Mouse (Mus musculus) Patski (cell line): ENCODE results near the gene Ppp1r18. TPM values are rescaled to one million over a fixed set of nuclear protein-coding genes. Genes with fewer than 3 reads are reported as not detected.

Source experiments
- ATAC-seq: fragments of 100-300 bp; one replicate; pipeline ENCODE4 v1.8.0; 2021
- CTCF ChIA-PET: fragments of 350-600 bp; sonication (Branson Sonifier 250); formaldehyde crosslinking; loops from one replicate; lab custom pipeline; 2022; ENCODE audit warnings: inconsistent platforms; lab: Charles Lee
- POLR2A ChIA-PET: fragments of 350-600 bp; sonication (Branson Sonifier 250); formaldehyde crosslinking; loops from one replicate; lab custom pipeline; 2022; ENCODE audit warnings: antibody characterized with exemption, inconsistent platforms; lab: Charles Lee
- DNase-seq: peaks from one replicate; pipeline ENCODE4 v3.0.0-alpha.2; 2011; ENCODE audit warnings: low read depth, low spot score
- H3K27me3 ChIP-seq: fragments of 371-371 bp; one replicate; pipeline ENCODE4 v1.5.1; 2021
- CTCF ChIP-seq: fragments of 100-300 bp; IDR thresholded peaks from one replicate; pipeline ENCODE4 v1.5.1; 2021
- in situ Hi-C: fragments of 300-500 bp; cut with MboI; formaldehyde crosslinking; loops from 3 replicates; pipeline ENCODE4 v1.11.1; 2018; ENCODE audit warnings: low pct_unique_long_range_greater_than_20kb, mixed read lengths
- polyA plus RNA-seq: library from polyadenylated mRNA; unstranded; gene quantifications from one replicate; pipeline ENCODE4 v1.2.3, GENCODE M21; 2021

Ppp1r18 gene
- polyA plus RNA-seq, 1 experiment from 2014 or later: 74.3 TPM

DNA sequence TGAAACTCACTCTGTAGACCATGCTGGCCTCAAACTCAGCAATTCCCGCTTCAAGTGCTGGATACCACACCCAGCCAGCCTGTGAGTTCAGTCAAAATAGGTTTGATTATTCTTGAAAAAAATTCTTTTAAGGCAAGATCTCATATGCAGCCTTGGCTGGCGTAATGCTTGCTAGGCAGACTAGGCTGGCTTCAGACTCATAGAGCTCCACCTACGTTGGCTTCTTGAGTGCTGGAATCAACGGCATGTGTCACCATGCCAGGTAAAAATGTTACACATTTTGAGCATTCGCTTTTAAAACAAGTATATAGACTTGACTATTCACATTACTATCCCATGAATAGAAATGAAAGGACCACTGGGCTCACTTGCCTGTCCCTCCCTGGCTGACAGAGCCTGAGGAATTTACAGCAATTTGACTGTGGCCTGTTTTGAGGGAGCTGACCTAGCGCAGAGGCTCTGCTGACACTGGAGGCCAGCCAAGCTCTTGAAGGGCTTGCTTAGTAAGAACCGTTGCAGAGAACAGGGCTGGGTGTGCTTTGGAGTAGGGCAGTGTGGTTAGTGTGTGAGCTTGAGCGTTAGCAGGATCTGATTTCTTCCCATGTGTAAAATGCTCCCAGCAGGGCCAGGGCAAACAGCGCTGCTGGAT, 38.1 kb downstream of the Ppp1r18 start:
- ATAC-seq (peak; percentile 72), DNase-seq (peak; percentile 68)
- H3K27me3 ChIP-seq: no peaks in the 10 kb centered on the region
- ChIA-PET POLR2A (interaction anchor here (1.1 to 1.2 kb wide), 2 partner anchors 9 to 10 kb away, joined by 3 to 4 read pairs; no protein-coding TSS in a partner anchor), CTCF (interaction anchor here (1.4 kb wide), 1 partner anchor 24 kb away, joined by 5 read pairs; the partner anchor contains the start of gene Dhx16)
- in situ Hi-C loops: loop anchor here (25.0 kb wide), 1 partner anchor 1791 kb away; the partner anchor contains the start of genes Brd2 and H2-DMa
- no peak for TF ChIP-seq CTCF

DNA sequence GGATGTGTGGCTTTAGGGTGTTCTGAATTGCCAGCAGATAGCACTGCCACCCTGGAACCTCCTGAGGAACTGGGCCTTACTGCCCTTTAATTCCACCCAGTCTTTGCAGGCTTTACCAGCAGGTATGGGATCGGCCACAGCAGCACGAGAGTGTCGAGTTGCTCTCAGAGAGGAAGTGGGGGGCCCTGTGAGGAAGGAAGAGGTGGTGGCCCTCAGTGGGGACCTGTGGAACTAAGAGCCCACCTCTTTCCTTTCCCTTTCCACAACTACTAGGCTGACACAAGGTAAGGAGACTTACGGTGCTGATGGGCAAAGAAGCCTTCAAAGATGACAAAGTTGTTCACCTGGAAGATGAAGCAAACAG, 38.6 kb downstream of the Ppp1r18 start:
- no peak for ATAC-seq
- POLR2A ChIA-PET: no interaction called here
- CTCF ChIA-PET: no interaction called here
- no peak for DNase-seq
- in situ Hi-C loops: loop anchor here (25.0 kb wide), 1 partner anchor 1792 kb away; the partner anchor contains the start of genes Brd2 and H2-DMa
- TF ChIP-seq CTCF: no peak
- no peaks in the 10 kb centered on the region for H3K27me3 ChIP-seq

DNA sequence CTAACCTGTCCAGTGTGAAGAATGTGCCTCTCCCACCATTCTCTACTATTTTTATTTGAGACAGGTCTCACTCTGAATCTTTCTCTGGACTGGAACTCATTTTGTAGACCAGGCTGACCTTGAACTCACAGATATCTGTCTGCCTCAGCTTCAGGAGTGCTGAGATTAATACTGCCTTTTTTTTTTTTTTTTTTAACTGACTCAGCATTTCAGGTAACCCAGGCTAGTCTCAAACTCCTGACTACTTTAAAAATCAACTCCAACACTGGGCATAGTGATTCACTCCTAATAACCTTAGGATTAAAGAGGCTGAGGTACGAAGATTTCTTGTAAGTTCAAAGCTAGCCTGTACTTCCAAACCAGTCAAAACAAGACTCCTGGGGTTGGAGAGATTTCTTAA, 40.2 kb downstream of the Ppp1r18 start:
- ChIA-PET POLR2A (no interaction called here), CTCF (interaction anchor here (0.7 to 2.2 kb wide), 2 partner anchors 10 to 32 kb away, joined by 3 to 8 read pairs; partner anchors contain the start of gene Mrps18b)
- no peak for TF ChIP-seq CTCF
- no peak for ATAC-seq
- in situ Hi-C loops: loop anchor here (25.0 kb wide), 1 partner anchor 1793 kb away; the partner anchor contains the start of genes Brd2 and H2-DMa
- no peak for DNase-seq
- H3K27me3 ChIP-seq: no peaks in the 10 kb centered on the region

DNA sequence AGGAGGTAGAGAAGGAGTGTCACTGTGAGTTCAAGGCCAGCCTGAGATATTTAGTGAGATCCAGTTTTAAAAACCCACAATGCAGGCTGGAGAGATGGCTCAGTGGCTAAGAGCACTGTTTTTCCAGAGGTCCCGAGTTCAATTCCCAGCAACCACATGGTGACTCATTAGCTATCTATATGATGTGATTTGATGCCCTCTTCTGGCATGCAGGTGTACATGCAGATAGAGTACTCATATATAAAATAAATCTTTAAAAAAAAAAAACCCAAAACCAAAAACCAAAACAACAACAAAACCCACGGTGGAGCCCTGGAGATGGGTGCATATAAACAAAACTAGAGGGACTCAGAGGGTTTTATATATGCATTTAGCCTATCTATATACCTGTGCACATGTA, 42.2 kb downstream of the Ppp1r18 start:
- CTCF ChIA-PET: interaction anchor here (1.4 to 2.2 kb wide), 3 partner anchors 11 to 72 kb away, joined by 5 to 8 read pairs (median 5); no protein-coding TSS in a partner anchor
- TF ChIP-seq CTCF: no peak
- ATAC-seq: no peak
- DNase-seq: no peak
- POLR2A ChIA-PET: interaction anchor here (0.8 to 1.4 kb wide), 3 partner anchors 11 to 75 kb away, joined by 3 to 4 read pairs (median 4); no protein-coding TSS in a partner anchor
- in situ Hi-C loops: loop anchor here (25.0 kb wide), 1 partner anchor 1795 kb away; the partner anchor contains the start of genes Brd2 and H2-DMa
- H3K27me3 ChIP-seq: no peaks in the 10 kb centered on the region

DNA sequence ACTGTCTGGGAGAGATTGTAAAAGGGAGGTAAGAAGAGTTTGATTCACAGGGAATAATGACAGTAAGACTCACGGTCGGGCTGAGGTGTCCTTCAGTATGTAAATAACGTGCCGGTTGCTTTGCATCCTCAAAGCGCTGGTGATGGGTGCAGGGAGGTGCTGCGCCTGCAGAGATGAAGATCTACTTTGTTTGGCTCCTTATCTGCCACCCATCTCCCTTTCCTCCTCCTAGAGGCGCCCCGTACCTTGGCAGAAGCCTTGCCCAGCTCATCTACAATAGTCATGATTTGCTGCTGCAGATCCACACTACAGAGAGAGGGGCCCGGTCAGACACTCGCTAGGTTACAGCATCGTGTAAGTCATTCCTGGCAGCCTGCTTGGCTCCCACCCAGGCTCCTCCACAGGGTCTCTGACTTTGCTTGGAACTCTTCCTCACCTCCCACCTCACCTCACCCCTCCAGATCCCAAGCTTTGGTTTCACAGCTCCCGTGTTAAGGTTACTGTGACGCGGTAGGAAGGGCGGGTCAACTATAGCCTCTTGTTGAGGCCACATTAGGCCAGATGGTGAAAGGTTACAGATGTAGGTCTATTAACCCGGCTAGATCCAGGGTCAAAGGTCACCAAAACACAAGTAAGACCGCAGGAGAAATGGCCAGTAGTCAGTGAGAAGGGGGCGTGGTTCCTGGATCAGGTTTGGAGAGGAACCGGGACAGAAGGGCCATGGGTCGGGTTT, 44.0 kb downstream of the Ppp1r18 start:
- in situ Hi-C loops: loop anchor here (25.0 kb wide), 1 partner anchor 1797 kb away; the partner anchor contains the start of genes Brd2 and H2-DMa
- no peak for ATAC-seq

DNA sequence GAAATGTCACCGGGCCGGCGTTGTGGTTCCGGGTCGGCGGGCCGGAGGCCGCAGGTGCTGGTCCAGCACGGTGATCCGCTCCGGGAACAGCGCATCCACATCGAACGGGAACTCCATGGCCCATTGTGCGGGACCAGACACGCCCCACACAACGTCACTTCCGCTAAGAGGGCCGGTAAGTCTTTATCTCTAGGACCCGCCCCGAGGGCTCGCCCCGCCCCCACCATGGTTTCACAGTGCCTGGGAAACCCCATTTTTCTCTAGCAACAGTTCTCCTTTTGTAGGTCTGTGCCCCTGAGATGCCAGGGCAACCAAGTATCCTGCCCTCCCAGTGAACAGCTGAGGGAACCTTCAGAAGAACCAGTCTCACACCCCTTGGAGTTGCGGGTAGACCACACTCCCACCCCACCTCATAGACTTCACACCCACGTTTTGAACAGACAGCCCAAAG, 44.6 kb downstream of the Ppp1r18 start, which contains the start of gene Atat1:
TSS of gene Atat1 (minus strand) at position 157 of the 451 bp plus-strand sequence.
- peak; percentile 74 for ATAC-seq

More for the DNA sequence above, 44.0 kb downstream of the Ppp1r18 start:
- TF ChIP-seq CTCF: no peak
- DNase-seq: no peak
- CTCF ChIA-PET: no interaction called here
- H3K27me3 ChIP-seq: no peaks in the 10 kb centered on the region
- POLR2A ChIA-PET: interaction anchor here (0.9 to 1.0 kb wide), 2 partner anchors 9 to 14 kb away, joined by 3 read pairs; no protein-coding TSS in a partner anchor

DNA sequence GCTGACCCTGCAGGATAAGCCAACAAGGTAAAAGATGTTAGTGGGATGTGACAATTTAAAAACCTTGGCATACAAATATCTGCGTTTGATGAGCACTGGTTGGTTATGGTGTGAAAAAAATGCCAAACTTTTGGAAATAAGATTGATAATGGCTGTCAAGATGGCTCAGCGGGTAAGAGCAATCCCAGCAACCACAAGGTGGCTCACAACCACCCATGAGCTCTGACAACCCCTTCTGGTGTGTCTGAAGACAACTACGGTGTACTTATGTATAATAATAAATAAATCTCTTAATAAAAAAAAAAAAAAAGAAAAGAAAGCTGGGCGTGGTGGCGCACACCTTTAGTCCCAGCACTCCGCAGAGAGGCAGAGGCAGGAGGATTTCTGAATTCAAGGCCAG, 49.6 kb downstream of the Ppp1r18 start:
- no peak for ATAC-seq
- CTCF ChIA-PET: interaction anchor here (1.1 to 1.6 kb wide), 4 partner anchors 9 to 85 kb away, joined by 3 to 4 read pairs (median 4); partner anchors contain the start of gene Dhx16
- in situ Hi-C loops: loop anchor here (5.0 to 25.0 kb wide), 2 partner anchors 78 to 1803 kb away; partner anchors contain the start of genes Brd2, H2-DMa and Tubb5
- POLR2A ChIA-PET: interaction anchor here (0.7 to 1.0 kb wide), 2 partner anchors 80 to 81 kb away, joined by 5 to 6 read pairs; no protein-coding TSS in a partner anchor
- no peak for DNase-seq
- no peaks in the 10 kb centered on the region for H3K27me3 ChIP-seq
- no peak for TF ChIP-seq CTCF

More for the DNA sequence above, 44.6 kb downstream of the Ppp1r18 start, which contains the start of gene Atat1:
- ChIA-PET POLR2A (interaction anchor here (1.0 kb wide), 1 partner anchor 15 kb away, joined by 3 read pairs; no protein-coding TSS in a partner anchor), CTCF (no interaction called here)
- no peak for DNase-seq
- TF ChIP-seq CTCF: no peak
- no peaks in the 10 kb centered on the region for H3K27me3 ChIP-seq
- in situ Hi-C loops: loop anchor here (25.0 kb wide), 1 partner anchor 1798 kb away; the partner anchor contains the start of genes Brd2 and H2-DMa

DNA sequence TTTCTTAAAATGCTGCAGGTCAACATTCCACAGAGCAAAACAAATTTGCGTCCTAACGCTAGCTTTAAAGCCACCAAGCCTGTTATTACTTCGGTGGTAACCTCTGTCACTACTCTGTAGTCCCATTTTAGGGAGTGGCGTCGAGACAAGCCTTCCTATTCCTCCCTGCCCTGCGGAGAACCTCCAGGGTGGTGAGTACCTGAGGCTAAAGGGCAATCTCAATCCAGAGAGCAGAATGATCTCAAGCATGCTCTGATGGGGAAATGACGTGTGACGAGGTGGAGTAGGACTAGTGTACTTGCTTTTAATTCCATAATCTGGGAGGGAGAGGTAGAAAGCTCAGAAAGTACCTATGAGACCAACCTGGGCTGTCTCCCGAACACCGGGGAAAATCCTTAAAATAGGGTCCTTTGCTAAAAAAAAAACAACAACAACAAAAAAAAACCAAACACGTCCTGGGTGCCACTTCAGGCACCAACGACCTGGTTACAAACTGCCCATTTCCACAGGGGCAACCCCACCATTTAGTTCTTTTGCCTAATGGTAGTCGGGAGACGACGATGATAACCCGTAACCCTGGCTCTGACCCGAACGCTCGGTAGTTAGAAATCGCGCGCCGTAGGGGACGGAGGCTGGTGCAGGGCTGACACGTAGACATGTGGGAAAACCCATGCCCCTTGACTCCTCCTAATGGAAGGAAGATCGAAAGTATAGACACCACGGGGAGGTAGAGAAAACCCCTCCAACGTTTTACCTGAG, 50.3 kb downstream of the Ppp1r18 start:
- ATAC-seq: peak; percentile 3
- CTCF ChIA-PET: interaction anchor here (1.1 to 1.6 kb wide), 5 partner anchors 10 to 86 kb away, joined by 3 to 6 read pairs (median 4); partner anchors contain the start of gene Dhx16
- in situ Hi-C loops: loop anchor here (5.0 to 25.0 kb wide), 2 partner anchors 78 to 1803 kb away; partner anchors contain the start of genes Brd2, H2-DMa and Tubb5
- POLR2A ChIA-PET: interaction anchor here (0.6 to 1.4 kb wide), 5 partner anchors 18 to 752 kb away, joined by 4 to 7 read pairs (median 5); partner anchors contain the start of gene 2310061I04Rik
- no peak for TF ChIP-seq CTCF
- no peaks in the 10 kb centered on the region for H3K27me3 ChIP-seq
- DNase-seq: no peak
